Mouse (Mus musculus) frontal cortex, postnatal 25 days (tissue): ENCODE measurements around the gene Stox2.

Experiments
- DNase-seq, 2 experiments: peaks; one replicate each; pipeline ENCODE4 v3.0.0; 2022; ENCODE audit warnings: low spot score in 2 of 2

The Stox2 gene

GRCm38 (mm10) chr8:47409061-47409460 lies 37.1 kb downstream of the Stox2 start:
- DNase-seq, result no peak

DNA sequence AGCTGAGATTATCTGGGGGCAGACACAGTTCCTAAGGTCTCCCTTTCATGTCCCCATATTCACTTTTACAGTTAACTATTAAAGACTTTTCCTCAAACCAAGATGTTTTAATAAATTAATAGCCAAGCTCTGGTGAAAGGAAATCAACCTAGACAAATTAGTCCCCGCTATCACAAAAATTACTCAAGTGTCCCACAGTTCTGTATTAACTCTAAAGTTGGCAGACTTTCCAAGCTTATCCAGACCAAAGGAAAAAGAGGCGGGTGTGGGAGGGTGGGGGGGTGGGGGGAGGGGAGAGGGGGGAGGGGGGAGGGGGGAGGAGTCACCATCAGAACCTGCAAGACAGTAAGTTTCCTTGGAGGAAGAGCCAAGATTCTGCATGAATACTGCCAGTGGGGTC lies 41.3 kb downstream of the Stox2 start:
- DNase-seq, result no peak

DNA sequence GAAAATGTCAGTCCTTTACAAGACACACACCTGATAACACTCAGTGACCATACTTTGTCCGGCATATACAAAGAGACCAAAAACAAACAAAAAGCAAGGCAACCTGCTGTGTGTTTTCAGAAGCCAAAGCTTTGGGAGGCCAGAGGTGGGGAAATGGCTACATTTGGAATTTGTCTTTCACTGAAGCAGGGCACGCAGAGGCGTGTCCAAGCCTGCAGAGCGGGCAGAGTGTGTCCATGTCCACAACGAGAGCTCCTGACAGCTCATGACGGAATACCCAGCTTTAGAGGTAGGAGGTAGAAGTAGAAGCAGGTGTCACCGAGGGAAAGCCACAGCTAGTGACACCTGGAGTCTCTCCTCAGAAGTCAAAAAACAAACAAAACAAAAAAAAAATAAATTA lies 53.2 kb downstream of the Stox2 start:
- DNase-seq, result no peak

GRCm38 (mm10) chr8:47392290-47392689 lies 53.9 kb downstream of the Stox2 start:
- no peak for DNase-seq

GRCm38 (mm10) chr8:47391844-47392243 lies 54.3 kb downstream of the Stox2 start:
- DNase-seq, result no peak

DNA sequence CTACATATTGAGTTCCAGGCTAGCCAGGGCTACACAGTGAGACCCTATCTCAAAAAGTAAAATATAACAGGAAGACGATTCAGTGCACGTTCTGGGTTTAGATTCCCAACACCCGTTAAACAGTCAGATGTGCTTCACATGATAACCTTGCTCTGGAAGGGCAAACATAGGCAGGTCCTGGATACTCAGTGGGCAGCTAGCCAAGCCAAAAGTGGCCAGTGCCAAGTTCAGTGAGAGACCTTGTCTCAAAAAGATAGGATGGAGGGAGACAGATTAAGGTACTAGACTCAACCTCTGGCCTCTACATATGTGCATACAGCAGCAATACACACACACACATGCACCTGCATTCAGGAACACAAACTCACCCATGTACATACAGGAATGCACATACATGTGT lies 56.7 kb downstream of the Stox2 start:
- DNase-seq, result no peak

- no peak for DNase-seq
Measured at GRCm38 (mm10) chr8:47388171-47388570, 58.0 kb downstream of the Stox2 start.

GRCm38 (mm10) chr8:47385810-47386209 lies 60.4 kb downstream of the Stox2 start:
- DNase-seq, result no peak

- no peak for DNase-seq
Measured at GRCm38 (mm10) chr8:47384151-47384550, 62.0 kb downstream of the Stox2 start.

GRCm38 (mm10) chr8:47383632-47384031 lies 62.5 kb downstream of the Stox2 start:
- no peak for DNase-seq

DNA sequence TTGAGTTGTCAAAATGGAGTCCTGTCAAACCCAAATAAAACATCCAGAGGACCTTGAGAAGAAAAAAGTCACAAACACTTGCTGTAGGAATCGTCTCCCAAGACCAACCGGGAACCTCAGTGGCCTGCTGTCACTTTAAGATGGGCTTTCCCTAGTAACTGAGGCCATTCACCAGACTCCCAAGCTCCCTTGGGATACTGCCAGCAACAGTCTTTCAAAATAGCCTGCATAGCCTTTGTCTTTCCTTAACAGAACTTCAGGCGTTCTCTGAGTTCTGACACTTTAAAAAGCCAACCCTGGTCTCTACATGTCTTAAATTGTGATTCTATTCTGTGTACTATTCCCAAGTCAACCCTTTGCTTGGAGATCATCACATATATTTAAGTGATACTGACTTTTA lies 64.9 kb downstream of the Stox2 start:
- DNase-seq, result no peak

DNA sequence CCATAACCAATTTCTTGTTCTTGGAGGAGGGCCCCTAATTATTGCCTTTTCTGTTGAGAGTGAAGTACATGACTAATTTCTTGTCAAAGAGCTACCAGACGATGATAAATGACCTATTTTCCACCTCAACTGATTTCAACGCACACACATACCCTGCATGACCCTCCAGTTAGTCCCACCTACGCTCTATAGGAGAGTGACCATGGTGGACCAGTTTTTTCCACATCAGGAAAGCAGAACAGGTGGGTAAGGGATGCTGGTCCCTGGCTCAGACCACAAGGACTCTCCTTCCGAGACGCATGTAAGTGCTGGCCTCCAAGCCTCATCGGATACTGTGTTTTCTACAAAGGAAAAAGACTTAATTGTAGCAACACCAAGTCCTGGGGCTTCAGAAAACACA lies 65.4 kb downstream of the Stox2 start:
- no peak for DNase-seq

DNA sequence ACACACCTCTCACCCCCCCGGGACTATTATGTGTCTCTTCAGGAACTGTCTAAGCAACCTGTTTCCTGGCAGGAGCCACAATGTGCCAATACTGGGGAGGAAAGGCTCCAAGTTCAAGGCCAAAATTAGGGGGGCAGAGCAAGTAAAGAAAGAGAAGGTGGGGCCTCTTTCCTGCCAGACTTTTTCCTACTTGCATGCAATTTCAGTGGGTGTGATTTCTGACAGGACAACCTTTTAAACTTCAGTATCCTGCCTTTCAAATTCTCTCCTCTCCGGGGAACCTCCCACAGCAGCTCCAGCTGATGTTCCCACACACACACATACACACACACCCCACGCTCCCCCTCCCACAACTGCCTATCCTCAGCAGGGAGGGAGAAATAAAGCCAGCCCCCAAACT lies 66.1 kb downstream of the Stox2 start:
- DNase-seq, result no peak

DNA sequence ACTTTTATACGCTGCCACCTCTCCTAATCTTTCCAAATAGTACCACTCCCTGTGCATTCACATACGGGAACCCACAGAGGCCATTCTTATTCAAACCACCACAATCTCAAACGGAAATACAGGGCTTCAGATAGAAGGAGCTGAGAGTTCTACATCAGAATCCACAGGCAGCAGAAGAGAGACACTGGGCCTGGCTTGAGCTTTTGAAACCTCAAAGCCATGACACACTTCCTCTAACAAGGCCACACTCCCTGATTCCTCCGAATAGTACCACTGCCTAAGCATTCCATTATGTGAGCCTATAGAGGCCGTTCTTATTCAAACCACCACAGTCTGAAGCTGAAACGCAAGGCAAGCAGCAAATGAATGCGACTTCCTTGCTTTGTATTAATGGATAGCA lies 69.5 kb downstream of the Stox2 start:
- no peak for DNase-seq

DNA sequence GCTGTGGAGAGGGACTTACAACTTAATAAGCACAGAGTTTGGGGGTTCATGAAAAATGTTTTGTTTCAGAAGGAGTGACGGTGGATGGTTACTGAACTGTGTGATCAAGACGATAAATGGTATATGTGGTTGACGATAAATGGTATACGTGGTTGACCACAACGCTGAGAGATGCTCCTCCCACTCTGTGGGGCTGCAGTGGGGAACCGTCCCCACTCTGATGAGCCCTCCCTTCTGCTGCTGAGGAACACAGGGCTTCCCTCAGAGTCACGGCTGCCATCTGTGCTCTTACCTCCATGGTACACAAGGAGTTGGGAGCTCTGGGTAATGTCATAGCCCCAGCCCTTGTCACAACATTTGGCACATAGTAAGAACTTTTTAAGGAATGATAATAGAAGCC lies 72.4 kb downstream of the Stox2 start:
- no peak for DNase-seq

- no peak for DNase-seq
Measured at GRCm38 (mm10) chr8:47371539-47371938, 74.6 kb downstream of the Stox2 start.

- no peak for DNase-seq
Measured at GRCm38 (mm10) chr8:47371081-47371480, 75.1 kb downstream of the Stox2 start.

GRCm38 (mm10) chr8:47370421-47371080 lies 75.6 kb downstream of the Stox2 start:
- DNase-seq, result peak; percentile 71 to 77

DNA sequence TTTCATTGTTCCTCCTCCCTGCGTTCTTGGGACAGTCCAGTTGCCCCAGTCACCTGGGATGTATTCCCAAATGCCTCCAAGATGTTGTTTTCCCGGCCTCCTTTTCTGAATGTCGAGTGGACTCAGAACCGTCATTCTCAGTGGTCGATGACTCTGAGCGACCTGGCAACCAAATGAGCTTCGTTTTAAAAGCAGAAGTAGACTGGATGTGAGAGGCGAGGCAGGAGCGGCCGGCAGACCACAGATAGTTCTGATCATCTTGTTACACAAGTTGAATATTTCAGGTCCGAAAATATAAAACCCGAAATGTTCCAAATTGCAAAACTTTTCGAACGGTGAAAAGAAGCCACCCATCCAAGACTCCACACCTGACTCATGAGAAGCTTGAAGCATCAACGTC lies 76.2 kb downstream of the Stox2 start:
- DNase-seq, result no peak

DNA sequence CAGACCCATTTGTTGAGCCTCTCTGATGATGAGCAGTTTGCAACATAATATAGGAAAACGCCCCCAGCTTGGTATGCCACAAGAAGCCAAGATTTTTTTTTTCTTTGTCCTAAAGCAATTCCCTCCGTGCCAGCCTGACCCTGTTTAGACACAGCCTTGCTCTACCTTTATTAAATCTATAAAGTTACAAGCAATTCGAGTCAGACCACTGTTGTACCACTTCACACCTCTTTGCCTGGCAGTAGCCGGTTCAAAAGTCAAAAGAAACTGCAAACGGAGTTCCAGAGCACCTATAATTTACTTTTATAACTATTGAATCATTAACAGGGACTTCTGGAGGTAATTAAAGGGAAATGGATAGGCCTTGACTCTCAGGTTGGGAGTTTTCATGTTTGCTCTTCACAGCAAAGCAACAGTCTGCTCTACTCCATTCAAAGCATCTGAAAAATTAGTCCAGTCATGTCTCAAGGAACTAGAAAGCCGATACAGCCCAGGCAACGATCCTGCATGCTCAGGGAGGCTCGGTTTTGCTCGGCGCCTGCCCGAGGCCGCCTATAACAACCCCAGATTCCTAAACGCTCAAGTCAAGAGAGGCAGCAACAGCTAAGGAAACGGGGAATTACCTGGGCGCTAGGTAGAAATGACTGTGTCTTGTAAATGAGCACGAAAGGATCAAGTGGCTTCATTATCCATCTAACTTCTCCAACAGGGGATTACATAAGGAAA lies 77.0 kb downstream of the Stox2 start:
- DNase-seq, result no peak

DNA sequence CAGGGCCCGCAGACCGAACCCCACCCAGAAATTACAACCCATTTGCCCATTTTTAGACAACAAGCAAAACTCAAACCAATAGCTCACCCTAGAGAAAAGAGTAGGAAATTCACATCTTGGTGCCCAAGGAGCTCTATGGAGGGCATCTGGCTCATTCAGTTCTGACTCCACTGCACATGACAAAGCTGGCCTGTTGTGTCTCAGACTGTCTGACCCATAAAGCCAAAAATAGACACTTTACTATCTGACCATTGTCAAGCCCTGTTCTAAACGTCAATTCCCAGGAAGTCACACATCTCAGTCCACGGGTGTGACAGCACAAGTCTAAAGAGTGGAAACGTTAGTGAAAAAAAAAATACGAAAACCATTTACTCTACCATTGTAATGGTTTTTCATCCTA lies 79.1 kb downstream of the Stox2 start:
- no peak for DNase-seq

GRCm38 (mm10) chr8:47363271-47363670 lies 82.9 kb downstream of the Stox2 start:
- DNase-seq, result no peak

GRCm38 (mm10) chr8:47355340-47355906 lies 90.7 kb downstream of the Stox2 start:
- no peak for DNase-seq
